Comparison of ENCODE assay signal across 8 mouse cellular contexts in the genomic region with DNA sequence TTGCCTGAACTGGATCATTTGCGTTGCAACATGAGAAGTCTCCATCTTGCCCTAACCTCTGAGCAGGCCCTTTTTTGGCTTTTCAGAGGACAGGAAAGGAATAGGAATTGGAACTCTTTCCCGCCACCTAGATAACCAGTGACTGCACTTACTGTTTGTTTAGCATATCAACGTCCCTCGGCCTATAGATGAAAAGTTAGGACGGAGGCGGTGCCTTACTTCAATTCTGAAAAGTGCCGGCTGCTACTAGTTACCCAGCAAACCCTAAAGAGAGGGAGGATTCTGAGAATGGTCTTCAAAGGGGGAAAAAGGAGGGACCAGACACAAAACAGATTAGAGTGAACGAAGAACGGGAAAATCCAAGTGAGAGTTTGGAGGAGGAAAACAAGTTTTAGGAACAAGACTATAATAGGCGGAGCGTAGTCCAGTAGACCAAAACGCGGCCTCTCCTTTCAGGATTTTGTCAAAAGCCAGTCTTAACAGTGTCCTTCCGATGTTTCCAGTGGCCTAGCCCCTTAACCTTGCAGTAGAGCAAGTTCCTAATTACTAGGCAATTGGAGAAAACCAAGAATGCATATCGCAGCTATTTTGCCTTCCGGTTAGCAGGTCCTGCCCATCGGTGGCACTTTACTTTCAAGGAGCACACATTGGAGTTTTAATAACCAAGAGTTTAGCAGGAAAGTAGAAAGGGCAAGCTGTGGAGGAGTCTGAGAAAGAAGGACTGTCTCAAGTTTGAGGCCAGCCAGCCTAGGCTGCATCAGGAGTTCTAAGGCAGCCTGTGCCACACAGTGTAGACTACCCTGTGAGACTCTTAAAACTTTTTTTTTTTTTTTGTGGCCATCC. TPM values are rescaled to one million over a fixed set of nuclear protein-coding genes. Genes with fewer than 3 reads are reported as not detected.
DNase-seq lines count a peak whose midpoint lies in the region; ATAC-seq and TF ChIP-seq lines count a peak whose summit lies in the region.

No protein-coding gene starts in this region.

- ATAC-seq in forebrain, embryonic 16.5 days, result peak; percentile 0; the same call in 1 of the 2 replicates
- no peak for ATAC-seq in liver, embryonic 16.5 days (ENCODE audit: low read depth)
- no peak for ATAC-seq in activated CD4-positive, CD25-positive, alpha-beta regulatory T cell, adult 4 months

- H3K4me1 ChIP-seq in heart, embryonic 10.5 days, result peaks cover 51% of the 10 kb centered on the region
- peaks cover 3% of the 10 kb centered on the region for H3K4me1 ChIP-seq in ES-Bruce4 (ENCODE audit: control insufficient read depth, insufficient read depth, low read length)
- peaks cover 20% of the 10 kb centered on the region for H3K4me1 ChIP-seq in forebrain, embryonic 16.5 days (replicated peaks; ENCODE audit: control insufficient read depth, insufficient read depth, low read length)
- peaks cover 25% of the 10 kb centered on the region for H3K4me1 ChIP-seq in liver, embryonic 16.5 days (ENCODE audit: control insufficient read depth, low read depth, low read length)

- H3K9ac ChIP-seq in ES-Bruce4 (ENCODE audit: low read depth, poor library complexity, severe bottlenecking), result peak overlapping the region; percentile 67
- peak overlapping the region; percentile 92 for H3K9ac ChIP-seq in forebrain, embryonic 16.5 days (replicated peaks; ENCODE audit: low read depth, low read length)
- no peak overlapping the region; the same call in 1 of the 2 replicates for H3K9ac ChIP-seq in liver, embryonic 16.5 days (ENCODE audit: low read depth, low read length)

- TF ChIP-seq EP300 in ES-Bruce4 (IDR thresholded peaks at IDR 0.05; ENCODE audit: insufficient read depth, low read depth, low read length), result no peak

- H3K9me3 ChIP-seq in heart, embryonic 10.5 days, result no peaks in the 10 kb centered on the region
- H3K9me3 ChIP-seq in ES-Bruce4 (replicated peaks; ENCODE audit: control insufficient read depth, insufficient read depth, low read length, poor library complexity, severe bottlenecking), result no peaks in the 10 kb centered on the region
- H3K9me3 ChIP-seq in forebrain, embryonic 16.5 days (ENCODE audit: control insufficient read depth, low read length), result no peaks in the 10 kb centered on the region
- no peaks in the 10 kb centered on the region for H3K9me3 ChIP-seq in liver, embryonic 16.5 days (replicated peaks; ENCODE audit: control insufficient read depth, low read length)

- H3K27me3 ChIP-seq in heart, embryonic 10.5 days (ENCODE audit: insufficient read depth, poor library complexity, severe bottlenecking), result no peaks in the 10 kb centered on the region
- H3K27me3 ChIP-seq in ES-Bruce4 (ENCODE audit: control insufficient read depth, insufficient read depth, low read length, poor library complexity, severe bottlenecking), result no peaks in the 10 kb centered on the region
- no peaks in the 10 kb centered on the region for H3K27me3 ChIP-seq in forebrain, embryonic 16.5 days (replicated peaks; ENCODE audit: control insufficient read depth, insufficient read depth, low read length)
- H3K27me3 ChIP-seq in liver, embryonic 16.5 days (ENCODE audit: control insufficient read depth, insufficient read depth, low read depth, low read length), result peaks cover 6% of the 10 kb centered on the region; the same call in 1 of the 2 replicates

- TF ChIP-seq CTCF in ES-Bruce4 (IDR thresholded peaks at IDR 0.05; ENCODE audit: low read depth, low read length), result no peak

- H3K27ac ChIP-seq in heart, embryonic 10.5 days, result peak overlapping the region; percentile 97
- H3K27ac ChIP-seq in ES-Bruce4 (ENCODE audit: insufficient read depth, low read length), result peak overlapping the region; percentile 82
- 0 out of 2 replicates have a peak overlapping the region, but pooled peaks have one; percentile 49 for H3K27ac ChIP-seq in forebrain, embryonic 16.5 days (ENCODE audit: low read length)
- H3K27ac ChIP-seq in liver, embryonic 16.5 days (ENCODE audit: low read length), result peak overlapping the region; percentile 67; the same call in 1 of the 2 replicates

- peak overlapping the region; percentile 89 for H3K4me3 ChIP-seq in heart, embryonic 10.5 days
- H3K4me3 ChIP-seq in ES-Bruce4 (ENCODE audit: low read depth, low read length), result peak overlapping the region; percentile 50
- H3K4me3 ChIP-seq in forebrain, embryonic 16.5 days (replicated peaks; ENCODE audit: low read length), result peak overlapping the region; percentile 88
- peak overlapping the region; percentile 74 for H3K4me3 ChIP-seq in liver, embryonic 16.5 days (ENCODE audit: low read depth, low read length)

- H3K36me3 ChIP-seq in heart, embryonic 10.5 days, result no peaks in the 10 kb centered on the region
- H3K36me3 ChIP-seq in ES-Bruce4 (ENCODE audit: control insufficient read depth, insufficient read depth, low read length, poor library complexity, severe bottlenecking), result no peaks in the 10 kb centered on the region
- H3K36me3 ChIP-seq in forebrain, embryonic 16.5 days (ENCODE audit: control insufficient read depth, insufficient read depth), result no peaks in the 10 kb centered on the region
- no peaks in the 10 kb centered on the region for H3K36me3 ChIP-seq in liver, embryonic 16.5 days (ENCODE audit: control insufficient read depth, insufficient read depth)

- DNase-seq in heart, embryonic 10.5 days (ENCODE audit: low spot score), result no peak
- no peak for DNase-seq in heart, adult 11 months
- DNase-seq in adrenal gland, postnatal 25 days, result no peak
- no peak for DNase-seq in layer of hippocampus, postnatal 10 days (ENCODE audit: low spot score in 2 of 2)

- 21% methylated on average over 17 of the region's 17 CpGs for WGBS in heart, embryonic 10.5 days
- 26% methylated on average over 17 of the region's 17 CpGs for WGBS in forebrain, embryonic 16.5 days
- WGBS in liver, embryonic 16.5 days (ENCODE audit: insufficient replicate concordance), result 43% methylated on average over 17 of the region's 17 CpGs

- peak overlapping the region; percentile 78 for H3K4me2 ChIP-seq in forebrain, embryonic 16.5 days (ENCODE audit: low read length)
- H3K4me2 ChIP-seq in liver, embryonic 16.5 days (ENCODE audit: low read depth, low read length), result peak overlapping the region; percentile 98

- TF ChIP-seq POLR2A in ES-Bruce4 (IDR thresholded peaks at IDR 0.05; ENCODE audit: insufficient read depth, low read length), result no peak

RNA-seq across cellular contexts. Expression of a gene that starts 0.9 kb away (rescaled TPM):
- polyA plus RNA-seq in heart, embryonic 10.5 days (2016; fragmentation: Nextera tagmentation; extraction: Ambion mirVana), result 138 and 170 TPM in 2 replicates
- 119 and 122 TPM in 2 replicates for polyA plus RNA-seq in ES-Bruce4 (2011; ENCODE audit: insufficient read depth, insufficient read length, low read depth, missing spikeins)
- polyA plus RNA-seq in forebrain, embryonic 16.5 days (2015; fragmentation: Nextera tagmentation; extraction: Ambion mirVana), result 138 and 145 TPM in 2 replicates
- polyA plus RNA-seq in liver, embryonic 16.5 days (2015; fragmentation: Nextera tagmentation; extraction: Ambion mirVana), result 21.9 and 23.9 TPM in 2 replicates
- polyA plus RNA-seq in activated CD4-positive, CD25-positive, alpha-beta regulatory T cell, adult 4 months (2017; shearing (Covaris generic)), result 1 to 10 TPM in 1 of 2 experiments, not detected in 1; 1.4 TPM
- 23.9 and 27.4 TPM in 2 replicates for total RNA-seq in adrenal gland, postnatal 25 days (2021)
- 10 to 100 TPM; 78.4 to 83.3 TPM for total RNA-seq in layer of hippocampus, postnatal 10 days (2021)
